Mouse (Mus musculus) urinary bladder, adult 18-20 months (tissue): ENCODE measurements around the gene Wbp1l.

Experiments used
- DNase-seq, 2 experiments: peaks; one replicate each; pipeline ENCODE4 v3.0.0; 2022; ENCODE audit warnings: low spot score in 2 of 2, mixed read lengths in 2 of 2

Gene Wbp1l

DNA sequence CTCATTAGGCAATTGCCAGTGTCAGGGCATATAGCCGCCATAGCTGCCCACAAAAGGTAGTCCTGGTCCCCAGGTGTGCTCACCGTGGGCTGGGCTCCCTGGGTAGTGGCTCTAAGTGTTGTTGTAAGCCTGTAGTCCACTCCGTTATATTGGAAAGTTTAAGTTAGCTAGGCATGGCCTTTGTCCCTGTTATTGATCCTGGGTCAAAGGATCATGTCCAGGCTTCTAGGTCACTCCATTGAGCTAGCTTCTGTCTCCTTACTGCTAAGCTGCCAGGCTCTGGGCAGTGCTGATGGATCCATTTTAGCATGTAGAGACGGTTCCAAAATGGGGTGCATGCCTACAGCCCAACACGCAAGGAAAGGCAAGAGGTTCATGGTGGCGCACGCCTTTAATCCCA lies 59.5 kb downstream of the Wbp1l start:
- no peak for DNase-seq

DNA sequence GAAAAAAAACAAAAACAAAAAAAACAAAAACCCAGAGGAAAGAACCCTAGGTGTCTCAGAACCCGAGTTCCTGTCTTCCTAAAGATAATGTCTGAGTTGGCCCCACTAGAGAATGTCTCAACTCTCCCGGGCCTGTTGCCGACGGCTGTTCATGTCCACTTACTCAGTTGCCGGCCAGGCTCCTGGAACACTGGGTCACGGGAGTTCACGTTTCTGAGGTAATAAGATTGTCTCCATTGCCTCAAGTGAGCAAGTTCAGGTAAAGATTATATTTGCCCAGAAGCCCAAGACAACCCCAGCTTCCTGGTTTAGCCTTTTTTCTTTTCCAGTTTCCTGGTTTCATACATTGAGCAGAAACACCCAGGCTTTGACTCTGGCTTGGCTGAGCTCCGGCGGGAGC lies 60.0 kb downstream of the Wbp1l start:
- DNase-seq, result no peak

- DNase-seq, result no peak
These were observed 62.6 kb downstream of the Wbp1l start for GRCm38 (mm10) chr19:46661511-46661910.

GRCm38 (mm10) chr19:46662214-46662613 lies 63.3 kb downstream of the Wbp1l start:
- no peak for DNase-seq

DNA sequence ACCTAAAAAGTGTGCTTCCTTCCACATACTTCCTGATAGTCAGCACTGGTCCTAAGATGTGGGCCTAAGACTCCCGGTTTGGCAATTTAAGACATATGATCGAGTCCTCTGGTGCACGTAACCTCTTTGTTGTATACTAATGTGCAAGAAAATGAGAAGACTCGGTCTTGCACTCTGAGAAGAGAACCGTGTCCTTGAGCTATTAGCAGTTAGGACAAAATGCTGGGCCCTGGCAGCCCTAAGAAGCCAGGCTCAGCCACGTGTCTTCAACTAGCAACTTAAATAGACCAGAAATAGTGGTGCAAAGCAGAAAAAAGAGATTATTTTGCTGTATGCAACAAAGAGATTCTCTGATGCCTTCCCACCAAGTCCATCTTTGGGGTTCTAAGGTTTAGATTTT lies 63.9 kb downstream of the Wbp1l start:
- no peak for DNase-seq

- DNase-seq, result no peak
These were observed 66.6 kb downstream of the Wbp1l start for GRCm38 (mm10) chr19:46665474-46665873.

- no peak for DNase-seq
These were observed 68.4 kb downstream of the Wbp1l start for GRCm38 (mm10) chr19:46667300-46667699.

DNA sequence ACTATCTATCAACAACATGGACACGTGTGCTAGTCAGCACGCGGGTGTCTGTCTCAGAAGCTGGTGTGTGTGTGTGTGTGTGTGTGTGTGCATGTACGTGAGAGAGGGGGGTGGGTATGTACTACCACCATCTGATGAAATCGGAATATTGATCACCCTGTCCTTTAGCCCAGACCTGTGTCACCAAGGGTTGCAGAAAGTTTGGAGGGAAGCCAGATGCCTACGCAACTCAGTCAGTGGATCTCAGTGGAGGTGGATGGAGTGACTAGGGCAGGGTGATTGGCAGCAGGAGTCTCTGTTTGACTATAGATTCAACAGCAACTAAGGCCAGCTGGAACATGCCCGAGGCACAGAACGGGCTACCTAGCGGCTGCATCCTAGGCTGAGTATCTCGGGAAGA lies 69.4 kb downstream of the Wbp1l start:
- DNase-seq, result no peak

DNA sequence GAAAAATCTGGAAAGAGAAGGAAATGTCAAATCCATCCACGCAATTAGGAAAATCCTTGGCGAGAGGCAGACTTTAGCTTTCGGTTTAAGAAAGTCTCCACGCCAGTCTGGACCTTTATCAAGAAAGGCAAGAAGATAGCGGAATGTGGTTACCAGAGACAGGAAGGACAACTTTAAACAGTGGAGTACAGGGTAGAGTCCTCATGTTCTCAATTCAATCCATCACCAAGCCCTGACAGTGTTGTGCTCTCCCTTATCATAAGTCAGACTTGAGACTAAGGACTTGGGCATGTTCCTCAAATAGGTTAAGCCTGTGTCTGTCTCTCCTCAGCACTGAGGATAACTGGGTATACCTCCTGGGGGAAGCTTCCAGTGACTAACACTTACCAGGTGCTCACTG lies 70.9 kb downstream of the Wbp1l start:
- DNase-seq, result no peak

DNA sequence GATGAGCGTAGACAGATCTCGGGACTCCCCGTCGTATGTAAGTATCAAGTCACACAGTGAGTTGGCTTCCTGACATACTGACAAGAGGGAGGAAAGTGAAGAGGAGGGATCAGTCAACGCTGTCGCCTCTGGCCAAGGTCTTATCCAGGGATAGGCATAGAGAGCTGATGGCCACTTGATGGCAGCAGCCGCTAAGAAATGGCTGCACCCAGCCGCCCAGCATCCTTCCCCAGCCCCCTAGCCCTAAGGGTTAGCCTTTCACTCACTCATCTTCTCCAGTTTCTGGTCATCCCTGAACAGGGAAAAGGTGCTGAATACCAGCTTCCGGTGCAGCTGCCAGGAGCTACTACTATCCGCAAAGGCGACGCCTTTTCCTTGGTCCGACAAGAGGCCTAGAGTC lies 71.8 kb downstream of the Wbp1l start:
- DNase-seq, result peak in 1 of 2 experiments; percentile 47

GRCm38 (mm10) chr19:46672766-46673418 lies 74.0 kb downstream of the Wbp1l start, which contains the start of gene Cyp17a1:
Cyp17a1 (minus strand) TSS chr19:46673172.
- no peak for DNase-seq

DNA sequence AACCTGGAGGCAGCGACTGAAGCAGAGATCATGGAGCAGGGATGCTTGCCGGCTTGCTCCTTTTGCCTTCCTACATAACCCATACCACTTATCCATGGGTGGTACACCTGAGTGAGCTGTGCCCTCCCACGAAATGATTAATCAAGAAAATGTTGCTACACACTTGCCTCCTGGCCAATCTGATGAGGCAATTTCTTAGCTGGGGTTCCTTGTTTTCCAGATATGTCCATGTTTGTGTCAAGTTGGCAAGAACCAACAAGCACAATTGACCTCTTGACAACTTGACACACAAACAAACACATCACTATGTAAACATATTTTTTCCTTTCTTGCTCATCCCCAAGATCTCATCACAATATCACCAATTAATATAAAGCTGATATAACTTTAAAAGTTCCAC lies 76.8 kb downstream of the Wbp1l start:
- no peak for DNase-seq

GRCm38 (mm10) chr19:46679720-46680383 lies 81.0 kb downstream of the Wbp1l start:
- DNase-seq, result no peak

DNA sequence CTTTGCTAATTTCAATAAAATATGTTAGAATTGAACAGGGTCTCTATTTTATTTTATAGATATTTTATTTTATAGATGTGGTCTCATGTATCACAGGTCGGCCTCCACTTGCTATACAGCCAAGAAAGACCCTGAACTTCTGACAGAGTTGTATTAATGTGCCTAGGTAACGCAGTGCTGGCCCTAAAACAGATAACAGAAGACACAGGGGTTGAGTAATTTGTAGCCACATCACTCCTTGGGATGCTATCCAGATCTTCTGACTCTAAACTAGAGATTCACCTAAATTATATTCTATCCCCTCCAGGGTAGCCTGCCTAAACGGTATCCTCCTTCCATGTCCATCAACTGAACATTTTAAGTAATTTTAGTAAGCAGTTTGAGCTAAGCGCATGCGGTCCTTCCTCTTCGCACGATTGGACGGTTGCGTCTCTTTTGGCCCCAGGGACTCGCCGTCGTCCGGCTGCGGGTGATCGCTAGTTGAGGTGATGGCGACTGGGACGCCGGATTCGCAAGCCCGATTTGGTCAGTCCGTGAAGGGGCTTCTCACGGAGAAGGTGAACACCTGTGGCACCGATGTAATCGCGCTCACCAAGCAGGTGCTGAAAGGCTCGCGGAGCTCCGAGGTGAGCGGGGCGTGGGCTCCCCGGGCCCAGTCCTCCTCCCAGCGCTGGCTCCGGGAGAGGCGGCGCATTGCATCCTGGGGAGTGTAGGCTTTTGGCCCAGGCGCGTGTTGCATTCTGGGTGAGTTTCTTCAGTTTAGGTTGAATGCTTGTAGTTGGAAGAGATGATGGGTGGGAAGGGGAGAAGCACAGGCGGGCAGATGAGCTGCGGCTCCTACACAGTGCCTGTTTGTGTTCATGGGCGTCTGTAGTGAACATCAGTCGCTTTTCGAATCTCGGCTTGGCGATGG lies 90.8 kb downstream of the Wbp1l start, which contains the start of gene Borcs7:
Gene Borcs7 (plus strand): TSS at position 447 of the 913 bp plus-strand sequence.
- DNase-seq, result peak; percentile 83 to 89

GRCm38 (mm10) chr19:46690387-46690786 lies 91.5 kb downstream of the Wbp1l start:
- no peak for DNase-seq

- DNase-seq, result no peak
These were observed 92.2 kb downstream of the Wbp1l start for GRCm38 (mm10) chr19:46691078-46691477.

DNA sequence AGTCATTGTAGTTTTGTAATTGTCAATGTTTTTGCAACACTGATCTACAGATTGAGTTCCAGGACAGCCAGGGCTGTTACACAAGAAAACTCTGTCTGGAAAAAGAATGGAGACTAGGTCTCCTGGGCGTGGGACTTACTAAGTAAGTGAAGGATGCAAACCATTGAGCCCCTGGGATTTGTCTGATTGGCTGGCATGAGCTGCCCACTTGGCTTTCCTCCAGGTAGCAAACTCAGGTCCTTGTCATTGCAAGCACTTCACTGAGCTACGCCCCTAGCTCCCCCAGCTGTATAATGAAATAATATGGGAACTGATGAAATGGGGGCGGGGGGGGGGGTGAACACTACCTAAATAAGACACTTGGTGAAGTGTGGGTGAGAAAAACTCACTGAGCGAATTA lies 94.3 kb downstream of the Wbp1l start:
- DNase-seq, result no peak

DNA sequence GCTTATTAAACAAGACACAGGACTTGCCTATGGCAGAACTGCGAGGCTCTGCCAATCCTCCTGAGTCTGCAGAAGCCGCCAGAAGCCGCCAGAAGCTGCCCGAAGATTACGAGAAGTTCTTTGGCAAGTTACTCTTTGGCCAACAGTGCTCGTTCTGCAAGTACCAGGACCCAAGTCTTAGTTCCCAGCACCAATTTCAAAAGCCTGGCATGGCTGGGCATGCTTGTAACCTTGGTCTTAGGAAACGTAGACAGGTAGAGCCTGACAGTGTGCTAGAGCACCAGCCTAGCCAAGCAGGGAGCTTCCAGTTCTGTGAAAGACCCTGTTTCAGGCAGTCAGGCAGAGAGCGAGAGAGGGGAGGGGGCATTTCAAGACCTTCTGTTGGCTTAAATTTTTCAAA lies 97.6 kb downstream of the Wbp1l start:
- DNase-seq, result no peak

DNA sequence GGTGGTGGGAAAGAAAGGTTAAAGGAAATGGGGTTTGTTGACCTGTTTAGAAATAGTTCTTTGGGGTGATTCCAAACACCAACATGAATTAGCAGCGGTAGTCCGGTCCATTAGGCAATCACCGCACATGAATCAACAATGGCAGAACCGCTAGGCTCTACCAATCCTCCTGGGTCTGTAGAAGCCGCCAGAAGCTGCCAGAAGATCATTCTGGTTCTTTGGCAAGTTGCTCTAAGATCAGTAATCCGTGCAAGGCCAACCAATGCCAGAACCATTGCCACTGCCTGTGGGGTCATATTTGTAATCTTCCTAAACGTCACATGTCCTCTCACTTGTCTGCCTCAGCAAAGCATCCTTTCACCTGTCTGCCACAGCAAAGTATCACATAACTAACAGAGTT lies 98.1 kb downstream of the Wbp1l start:
- no peak for DNase-seq

DNA sequence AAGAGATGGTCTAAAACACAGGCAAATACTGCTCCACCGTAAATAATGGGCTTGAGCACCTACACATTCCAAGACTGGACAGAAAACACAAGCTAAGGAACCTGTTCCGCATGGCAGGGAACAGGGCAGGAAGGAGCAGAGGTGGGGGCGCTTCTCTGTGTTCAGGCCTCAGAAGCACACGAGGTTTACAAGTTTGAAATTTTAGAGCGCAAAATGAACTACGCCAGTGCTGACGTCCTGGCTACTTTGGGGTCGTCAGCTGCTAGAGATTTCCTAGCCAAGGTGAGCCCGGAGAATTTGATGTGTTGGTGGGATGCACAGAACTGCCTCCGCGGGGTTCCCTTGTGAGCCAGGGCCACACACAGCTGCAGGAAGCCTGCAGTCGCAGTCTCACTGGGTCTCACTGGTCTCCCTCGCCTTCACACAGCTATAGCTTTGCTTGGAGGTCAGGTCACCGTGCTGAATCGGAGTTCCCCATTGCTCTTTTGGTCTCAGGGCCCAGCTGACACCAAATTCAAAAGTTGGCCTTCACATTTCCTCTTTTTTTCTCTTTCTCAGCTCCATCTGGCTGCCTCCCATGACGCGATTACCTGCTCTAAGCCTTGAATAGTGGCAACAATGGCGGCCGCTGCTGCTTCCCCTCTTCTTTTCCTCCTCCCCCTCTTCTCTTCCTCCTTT lies 99.1 kb downstream of the Wbp1l start:
- DNase-seq, result no peak

- no peak for DNase-seq
These were observed 100.2 kb downstream of the Wbp1l start for GRCm38 (mm10) chr19:46699011-46699481.

GRCm38 (mm10) chr19:46701156-46701555 lies 102.3 kb downstream of the Wbp1l start:
- no peak for DNase-seq
